Mouse (Mus musculus): ENCODE results near the gene Ipcef1.

Ipcef1 gene

GRCm38 (mm10) chr10:6967588-6968242 is 84.6 kb downstream of the Ipcef1 start:
- DNase-seq (ENCODE audit: low spot score): no peak

- DNase-seq (ENCODE audit: low spot score): no peak
These were observed 93.5 kb downstream of the Ipcef1 start for GRCm38 (mm10) chr10:6958791-6959190.

DNA sequence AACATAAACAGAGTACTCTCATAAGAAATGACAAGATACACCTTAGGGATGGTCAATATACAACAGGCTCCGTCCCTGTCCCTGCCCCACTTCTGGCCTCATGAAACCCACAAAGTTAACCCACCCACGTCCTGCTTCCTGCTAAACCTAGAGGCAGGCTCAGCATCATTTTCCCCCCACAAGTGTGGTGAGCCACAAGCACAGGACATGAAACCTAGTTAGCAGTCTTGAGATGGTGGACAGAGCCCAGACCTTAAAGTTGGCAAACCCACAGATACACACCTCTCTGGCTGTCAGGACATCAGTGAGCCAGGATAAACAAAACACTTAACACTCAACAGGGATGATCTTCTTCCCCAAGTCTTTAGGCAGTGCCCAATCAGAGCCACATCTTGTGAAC is 95.9 kb downstream of the Ipcef1 start:
- DNase-seq (ENCODE audit: low spot score): no peak

DNA sequence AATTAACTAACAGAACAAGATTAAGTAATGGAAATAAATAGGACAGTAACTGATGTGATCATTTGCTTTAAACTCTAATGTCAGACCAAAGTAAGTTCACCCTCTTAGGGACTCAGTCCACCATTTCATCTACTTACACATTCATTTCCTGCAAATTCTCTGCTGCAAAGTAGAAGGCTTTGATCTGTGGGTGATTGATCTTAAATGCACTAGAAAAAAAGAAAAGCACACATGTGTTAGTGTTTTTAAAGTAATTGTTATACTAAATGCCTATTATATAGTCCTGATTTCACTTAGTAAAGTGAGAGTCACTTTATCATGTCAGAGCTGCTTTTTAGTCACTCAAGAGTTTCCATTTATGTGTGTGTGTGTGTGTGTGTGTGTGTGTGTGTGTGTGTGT is 97.7 kb downstream of the Ipcef1 start:
- DNase-seq (ENCODE audit: low spot score): no peak

DNA sequence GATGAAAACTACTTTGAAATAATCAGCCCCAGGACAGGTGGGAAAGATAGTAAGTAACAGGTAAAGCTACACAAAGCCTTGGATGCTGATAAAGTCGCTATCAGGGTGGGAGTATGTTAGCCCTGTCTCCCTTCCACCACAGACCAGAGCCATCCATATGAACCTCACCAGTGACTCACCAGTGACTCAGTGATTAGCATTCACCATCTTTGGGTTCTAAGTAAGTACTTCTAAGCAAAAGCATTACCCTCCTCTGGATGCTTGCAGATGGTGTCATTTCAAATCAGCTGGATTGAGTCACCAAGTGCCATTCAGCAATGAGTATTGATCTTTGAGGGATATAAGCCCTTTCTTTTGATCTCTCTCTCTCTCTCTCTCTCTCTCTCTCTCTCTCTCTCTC is 99.2 kb downstream of the Ipcef1 start:
- DNase-seq (ENCODE audit: low spot score): no peak

GRCm38 (mm10) chr10:6936671-6937425 is 115.4 kb downstream of the Ipcef1 start:
- DNase-seq (ENCODE audit: low spot score): no peak

- DNase-seq (ENCODE audit: low spot score): no peak
These were observed 117.5 kb downstream of the Ipcef1 start for GRCm38 (mm10) chr10:6934776-6935175.

DNA sequence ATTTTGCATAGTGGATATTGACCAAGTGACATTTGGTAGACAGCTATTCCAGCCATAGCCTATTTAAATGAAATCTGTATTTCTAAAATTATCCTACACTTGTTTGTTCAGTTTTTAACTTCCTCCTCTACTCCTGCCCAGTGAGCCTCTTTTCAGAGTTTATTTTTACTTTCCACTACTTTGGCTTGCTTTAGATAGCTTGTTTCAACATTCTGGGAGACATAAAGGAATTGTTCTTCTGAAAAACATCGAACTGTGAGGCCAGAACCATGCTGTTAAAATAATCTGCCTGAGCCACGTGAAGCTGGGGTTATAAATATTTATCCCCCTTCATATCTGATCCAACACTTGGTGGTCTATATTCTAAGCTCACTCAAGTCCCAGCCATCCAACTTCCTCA is 121.4 kb downstream of the Ipcef1 start:
- no peak for DNase-seq (ENCODE audit: low spot score)

GRCm38 (mm10) chr10:6930398-6930797 is 121.9 kb downstream of the Ipcef1 start:
- DNase-seq (ENCODE audit: low spot score): no peak

DNA sequence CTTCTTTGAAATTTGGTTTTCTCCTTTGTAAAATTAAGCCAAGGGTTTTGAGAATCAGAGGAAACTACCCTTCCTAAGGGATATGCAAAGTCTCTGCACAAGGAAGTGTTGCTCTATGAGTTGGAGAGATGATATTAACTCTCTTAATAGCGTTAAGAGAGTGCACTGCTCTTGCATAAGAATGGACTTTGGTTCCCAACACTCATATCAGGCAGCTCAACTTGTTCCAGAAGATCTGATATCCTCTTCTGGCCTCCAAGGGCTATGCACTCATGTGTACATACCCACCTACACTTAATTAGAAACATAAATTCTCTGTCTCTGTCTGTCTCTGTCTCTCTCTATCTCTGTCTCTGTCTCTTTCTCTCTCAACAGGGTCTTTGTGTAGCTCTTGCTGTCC is 123.4 kb downstream of the Ipcef1 start:
- DNase-seq (ENCODE audit: low spot score): no peak

DNA sequence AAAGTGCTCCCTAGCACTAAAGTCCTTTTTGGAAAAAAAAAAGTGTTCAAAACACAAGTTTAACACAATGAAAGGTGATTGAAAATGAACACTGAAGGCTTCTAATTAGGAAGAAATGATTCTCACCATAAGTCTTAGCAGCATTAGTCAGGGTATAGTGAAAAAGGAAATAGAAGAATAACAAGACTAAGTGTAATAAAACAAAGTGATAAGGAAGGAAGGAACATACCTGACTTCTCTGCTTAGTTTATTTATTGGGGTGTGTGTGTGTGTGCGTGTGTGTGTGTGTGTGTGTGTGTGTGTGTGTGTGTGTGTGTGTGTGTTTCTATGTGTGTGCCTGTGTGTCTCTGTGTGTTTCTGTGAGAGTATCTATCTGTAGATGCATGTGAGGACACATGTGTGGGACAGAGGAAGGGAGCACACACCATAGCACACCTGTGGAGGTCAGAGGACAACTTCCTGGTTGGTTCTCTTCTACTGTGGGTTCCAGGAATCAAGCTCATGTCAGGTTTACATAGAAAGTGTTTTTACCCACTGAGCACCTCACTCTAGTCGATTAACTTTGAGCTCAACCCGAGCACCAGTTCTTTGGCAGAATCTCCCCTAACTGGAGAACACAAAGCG is 124.6 kb downstream of the Ipcef1 start:
- DNase-seq (ENCODE audit: low spot score): no peak

GRCm38 (mm10) chr10:6926724-6927123 is 125.6 kb downstream of the Ipcef1 start:
- DNase-seq (ENCODE audit: low spot score): no peak

- peak; percentile 16 for DNase-seq (ENCODE audit: low spot score)
These were observed 135.6 kb downstream of the Ipcef1 start for GRCm38 (mm10) chr10:6916545-6917257.

GRCm38 (mm10) chr10:6915991-6916390 is 136.3 kb downstream of the Ipcef1 start:
- no peak for DNase-seq (ENCODE audit: low spot score)

DNA sequence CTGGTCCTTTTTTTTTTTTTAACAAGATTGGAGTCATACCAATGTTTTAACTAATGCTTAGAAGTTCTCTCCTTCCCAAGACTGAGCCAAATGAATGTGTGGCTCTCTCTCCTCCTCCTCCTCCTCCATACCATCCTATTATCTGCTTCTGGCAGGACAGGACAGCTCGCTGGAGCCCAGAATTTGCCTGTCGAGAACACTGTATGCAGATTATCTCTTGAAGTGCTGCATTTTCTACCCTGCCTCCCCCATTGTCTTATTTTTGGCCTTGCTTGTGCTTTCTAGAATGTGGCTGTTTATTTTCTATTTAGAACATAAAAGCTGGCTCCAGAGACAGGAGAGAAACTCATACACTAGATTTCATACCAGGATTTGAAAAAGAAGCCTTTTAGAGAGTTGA is 142.5 kb downstream of the Ipcef1 start:
- no peak for DNase-seq (ENCODE audit: low spot score)

DNA sequence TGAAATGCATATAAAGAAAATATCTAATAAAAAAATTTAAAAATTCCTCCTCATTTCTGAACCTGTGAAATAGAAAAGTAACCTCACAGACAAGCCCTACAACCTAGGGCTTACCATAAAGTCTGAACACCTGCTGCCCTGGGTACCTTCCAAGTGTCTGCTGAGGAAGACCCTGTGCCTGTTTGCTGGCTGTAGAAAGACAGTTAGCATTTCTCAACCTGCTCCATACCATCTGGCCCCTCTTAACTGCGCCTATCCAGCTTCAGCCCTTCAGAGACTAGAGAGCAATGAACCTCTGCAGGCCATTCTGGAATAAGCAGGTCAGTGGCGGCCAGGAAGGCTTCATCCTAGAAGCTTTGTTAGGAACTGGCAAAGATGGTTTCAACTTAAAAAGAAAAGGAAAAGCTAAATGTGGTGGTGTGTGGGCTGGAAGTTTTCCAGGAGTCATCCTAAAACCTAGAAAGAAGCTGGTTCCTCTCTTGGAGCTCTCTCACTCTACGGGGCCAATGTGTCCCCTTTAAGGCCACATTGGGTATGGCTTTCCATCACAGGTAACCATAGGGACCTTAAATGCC is 150.4 kb downstream of the Ipcef1 start:
- DNase-seq (ENCODE audit: low spot score): no peak

GRCm38 (mm10) chr10:6900126-6900525 is 152.2 kb downstream of the Ipcef1 start:
- DNase-seq (ENCODE audit: low spot score): no peak

DNA sequence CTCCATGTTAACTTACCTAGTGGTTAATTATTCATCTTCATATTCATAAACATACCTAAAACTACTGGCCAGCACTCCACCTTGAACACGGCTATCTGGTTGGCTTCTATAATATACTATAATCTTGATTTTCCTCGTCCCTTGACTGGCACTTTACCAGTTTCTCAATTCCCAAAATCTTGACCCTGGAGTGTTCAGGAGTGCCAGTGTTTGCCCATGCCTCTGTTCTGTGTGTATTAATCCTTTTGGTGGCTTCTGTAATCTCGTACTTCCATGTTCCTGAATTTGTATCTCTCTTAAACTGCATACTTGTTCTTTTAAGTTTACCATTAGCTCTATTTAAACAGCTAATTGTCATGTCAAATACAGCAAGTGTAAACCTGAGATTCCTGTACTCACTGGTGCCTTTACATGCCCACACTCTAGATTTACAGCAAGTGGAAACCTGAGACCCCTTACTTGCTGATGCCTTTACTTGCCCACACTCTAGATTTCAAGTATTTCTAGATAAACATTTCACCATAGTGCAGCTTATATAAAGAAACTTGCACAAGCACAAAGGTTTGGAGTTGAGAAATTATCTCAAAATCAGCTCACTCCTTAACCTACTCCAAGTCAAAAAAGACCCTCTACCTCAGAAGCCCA is 155.5 kb downstream of the Ipcef1 start:
- DNase-seq (ENCODE audit: low spot score): no peak

DNA sequence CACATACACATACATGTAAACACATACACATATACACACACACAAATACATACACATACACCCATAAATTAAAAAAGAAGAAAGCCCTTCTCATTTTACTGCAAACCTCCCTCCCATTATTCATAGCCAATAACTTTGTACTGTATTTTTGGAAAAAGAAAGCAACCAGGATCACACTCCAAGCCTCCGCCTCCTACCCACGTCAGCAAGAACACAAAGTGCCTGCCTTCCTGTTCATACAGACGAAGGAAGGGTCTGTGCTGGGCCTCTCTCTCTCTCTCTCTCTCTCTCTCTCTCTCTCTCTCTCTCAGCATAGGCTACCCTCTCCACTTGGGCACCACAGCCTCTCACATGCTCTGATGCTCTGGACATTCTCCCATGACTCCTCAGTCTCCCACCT is 156.5 kb downstream of the Ipcef1 start:
- no peak for DNase-seq (ENCODE audit: low spot score)

DNA sequence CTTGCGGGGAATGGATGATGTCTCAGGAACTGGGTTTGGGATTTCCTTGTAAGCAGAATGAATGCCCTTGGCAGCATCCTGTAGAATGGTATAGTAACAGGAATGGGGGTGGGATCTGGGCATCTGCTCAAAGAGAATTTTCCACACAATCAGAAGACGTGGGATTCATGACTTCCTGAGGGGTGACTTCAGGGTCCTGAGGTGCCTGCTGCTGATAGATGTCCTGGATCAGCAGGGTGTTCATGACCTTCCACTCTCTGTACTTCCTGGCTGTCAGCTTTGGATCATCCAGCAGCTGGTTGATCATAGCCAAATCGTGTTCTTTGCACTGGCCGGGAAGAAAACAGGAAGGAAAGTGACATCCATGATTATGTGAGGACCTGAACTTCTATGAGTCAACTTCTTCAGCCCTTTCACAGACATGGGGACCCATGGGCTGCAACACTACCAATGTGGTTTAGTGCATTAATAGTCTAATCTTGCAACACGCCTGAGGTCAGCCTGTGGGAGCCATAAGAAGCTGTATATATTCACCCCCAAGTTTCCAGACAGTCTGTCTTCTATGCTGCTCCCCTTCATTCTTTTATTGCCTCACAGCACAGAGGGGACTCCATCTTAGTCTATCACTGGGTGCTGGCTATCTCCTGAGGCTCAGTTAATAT is 161.8 kb downstream of the Ipcef1 start:
- DNase-seq (ENCODE audit: low spot score): no peak

- DNase-seq (ENCODE audit: low spot score): peak; percentile 11
These were observed 162.5 kb downstream of the Ipcef1 start for GRCm38 (mm10) chr10:6889640-6890245.

Data from urinary bladder, postnatal 14 days (tissue).